Mouse (Mus musculus) brain, embryonic 14.5 days (tissue): ENCODE results near the gene Rasgrf2. TPM values are rescaled to one million over a fixed set of nuclear protein-coding genes. Genes with fewer than 3 reads are reported as not detected.
A peak's percentile ranks its signal among the peaks of the same experiment; 100 is the strongest.

Experiments
- DNase-seq: peaks from one replicate; pipeline ENCODE4 v3.0.0-alpha.2; 2011; ENCODE audit warnings: low read depth
- CTCF ChIP-seq: fragments of 200-500 bp; IDR thresholded peaks from 2 replicates; pipeline ENCODE4 v1.5.1; 2012; ENCODE audit warnings: inconsistent platforms, mild to moderate bottlenecking, moderate library complexity, borderline replicate concordance; ENCODE audit not compliant: insufficient read depth, insufficient read length; ENCODE audit errors: extremely low read depth
- POLR2A ChIP-seq: fragments of 200-500 bp; IDR thresholded peaks from 2 replicates; pipeline ENCODE4 v1.6.1; 2012; ENCODE audit warnings: mild to moderate bottlenecking, inconsistent platforms, borderline replicate concordance; ENCODE audit not compliant: poor library complexity, insufficient read depth, insufficient read length, severe bottlenecking; ENCODE audit errors: extremely low read depth
- polyA plus RNA-seq: library from polyadenylated mRNA; depleted of rRNA; stranded (reverse); fragments of >200 nt; gene quantifications from 2 replicates; pipeline ENCODE4 v1.2.3, GENCODE M21; 2012

Rasgrf2 gene
- polyA plus RNA-seq, 1 experiment, result 6.9 TPM

- TF ChIP-seq CTCF (no peak), POLR2A (no peak)
- DNase-seq, result no peak
Measured at GRCm38 (mm10) chr13:91956474-91956873, 175.0 kb downstream of the Rasgrf2 start.

GRCm38 (mm10) chr13:91955646-91956045, 175.8 kb downstream of the Rasgrf2 start:
- DNase-seq, result no peak
- no peak for TF ChIP-seq POLR2A
- no peak for TF ChIP-seq CTCF

- peak; percentile 35 for DNase-seq
- TF ChIP-seq CTCF, result no peak
- no peak for TF ChIP-seq POLR2A
Measured at GRCm38 (mm10) chr13:91955175-91955574, 176.3 kb downstream of the Rasgrf2 start.

GRCm38 (mm10) chr13:91940113-91940512, 191.3 kb downstream of the Rasgrf2 start:
- DNase-seq, result peak; percentile 71
- TF ChIP-seq POLR2A (no peak), CTCF (no peak)

- TF ChIP-seq POLR2A (no peak), CTCF (no peak)
- DNase-seq, result no peak
Measured at GRCm38 (mm10) chr13:91938826-91939225, 192.6 kb downstream of the Rasgrf2 start.

- DNase-seq, result no peak
- no peak for TF ChIP-seq POLR2A
Measured at GRCm38 (mm10) chr13:91937232-91937631, 194.2 kb downstream of the Rasgrf2 start.

GRCm38 (mm10) chr13:91932122-91932521, 199.3 kb downstream of the Rasgrf2 start:
- TF ChIP-seq CTCF (no peak), POLR2A (no peak)
- no peak for DNase-seq

- no peak for TF ChIP-seq POLR2A
- no peak for TF ChIP-seq CTCF
- no peak for DNase-seq
Measured at GRCm38 (mm10) chr13:91929943-91930726, 201.3 kb downstream of the Rasgrf2 start.

GRCm38 (mm10) chr13:91928605-91929389, 202.7 kb downstream of the Rasgrf2 start:
- DNase-seq, result no peak
- no peak for TF ChIP-seq POLR2A
- TF ChIP-seq CTCF, result peak; percentile 15; the same call in 1 of the 2 replicates

GRCm38 (mm10) chr13:91921010-91921409, 210.4 kb downstream of the Rasgrf2 start:
- no peak for DNase-seq

GRCm38 (mm10) chr13:91918764-91919163, 212.7 kb downstream of the Rasgrf2 start:
- DNase-seq, result no peak
- no peak for TF ChIP-seq POLR2A
- TF ChIP-seq CTCF, result no peak

More at GRCm38 (mm10) chr13:91921010-91921409, 210.4 kb downstream of the Rasgrf2 start:
- no peak for TF ChIP-seq POLR2A

- TF ChIP-seq CTCF, result no peak
- TF ChIP-seq POLR2A, result no peak
- no peak for DNase-seq
Measured at GRCm38 (mm10) chr13:91917835-91918234, 213.6 kb downstream of the Rasgrf2 start.

- no peak for DNase-seq
- TF ChIP-seq CTCF (no peak), POLR2A (no peak)
Measured at GRCm38 (mm10) chr13:91916308-91916707, 215.1 kb downstream of the Rasgrf2 start.
